Mouse (Mus musculus) heart, adult 2 months (tissue): ENCODE measurements around the gene Supt7l. TPM values are rescaled to one million over a fixed set of nuclear protein-coding genes. Genes with fewer than 3 reads are reported as not detected.

Source experiments
- DNase-seq, 2 experiments: peaks; one replicate each; pipeline ENCODE4 v3.0.0; 2021
- H3K27ac ChIP-seq: fragments of 200-600 bp; 2 replicates; pipeline ENCODE4 v1.8.1; 2022
- H3K27me3 ChIP-seq: fragments of 200-500 bp; 2 replicates; pipeline ENCODE4 v1.6.1; 2012; ENCODE audit warnings: mild to moderate bottlenecking, low read length, inconsistent platforms, mixed read lengths; ENCODE audit not compliant: control insufficient read depth, insufficient read depth
- H3K36me3 ChIP-seq: fragments of 200-500 bp; 2 replicates; pipeline ENCODE4 v1.6.1; 2012; ENCODE audit warnings: low read length, inconsistent platforms; ENCODE audit not compliant: control insufficient read depth, insufficient read depth
- H3K4me1 ChIP-seq: fragments of 200-500 bp; 2 replicates; pipeline ENCODE4 v1.6.1; 2011; ENCODE audit warnings: low read length; ENCODE audit not compliant: control insufficient read depth, insufficient read depth
- H3K4me3 ChIP-seq: fragments of 200-600 bp; 2 replicates; pipeline ENCODE4 v1.8.1; 2022
- H3K79me2 ChIP-seq: fragments of 200-500 bp; replicated peaks from 2 replicates; pipeline ENCODE4 v1.6.1; 2012; ENCODE audit warnings: mild to moderate bottlenecking, inconsistent platforms, low read length, moderate library complexity, mixed read lengths; ENCODE audit not compliant: control insufficient read depth, insufficient read depth
- H3K9ac ChIP-seq: fragments of 200-500 bp; 2 replicates; pipeline ENCODE4 v1.6.1; 2012; ENCODE audit warnings: low read depth, mild to moderate bottlenecking, control low read depth, inconsistent platforms, low read length, mixed read lengths
- CTCF ChIP-seq: fragments of 200-600 bp; IDR thresholded peaks from 2 replicates; pipeline ENCODE4 v1.8.1; 2022; ENCODE audit warnings: antibody characterized with exemption, mild to moderate bottlenecking, moderate library complexity
- EP300 ChIP-seq: fragments of 200-500 bp; IDR thresholded peaks from 2 replicates; pipeline ENCODE4 v1.6.1; 2011; ENCODE audit warnings: low read depth, low read length, control low read depth; ENCODE audit not compliant: insufficient read depth
- POLR2A ChIP-seq: fragments of 200-500 bp; IDR thresholded peaks from 2 replicates; pipeline ENCODE4 v1.6.1; 2011; ENCODE audit warnings: mild to moderate bottlenecking, low read depth, low read length, control low read depth; ENCODE audit not compliant: insufficient read depth
- WGBS: fragments of 180-500 bp; shearing (Covaris S2); methylation state at CpG from one replicate; pipeline ENCODE4 v1.1.7; 2018; 5-methylcytosine and 5-hydroxymethylcytosine counted together
- intact Hi-C: fragments of 180-260 bp; cut with DNase I; formaldehyde crosslinking; loops from one replicate; pipeline ENCODE4 v1.15.1; 2025
- polyA plus RNA-seq: library from polyadenylated mRNA; depleted of rRNA; stranded (reverse); fragments of >200 nt; gene quantifications from 2 replicates; pipeline ENCODE4 v1.2.3, GENCODE M21; 2012; rRNA removed
- total RNA-seq, 2 experiments: library from RNA; stranded (reverse); gene quantifications; 2 replicates each; pipeline ENCODE4 v1.2.3; 2021

The Supt7l gene
- total and polyA plus RNA-seq, 3 experiments = 11.2 to 14.6 (median 13.3) TPM

- intact Hi-C loops = no loop called here
- WGBS = 89% methylated on average over 3 of the region's 3 CpGs
- DNase-seq = no peak
- TF ChIP-seq CTCF = no peak
- TF ChIP-seq POLR2A = no peak
- TF ChIP-seq EP300 = no peak
- Histone ChIP-seq H3K4me1 (no peaks in the 10 kb centered on the region), H3K36me3 (no peaks in the 10 kb centered on the region), H3K9ac (no peak overlapping the region), H3K27ac (no peak overlapping the region), H3K4me3 (no peak overlapping the region), H3K27me3 (no peaks in the 10 kb centered on the region), H3K79me2 (no peaks in the 10 kb centered on the region)
Observed at GRCm38 (mm10) chr5:31487889-31488288, 39.7 kb downstream of the Supt7l start.

- intact Hi-C loops = no loop called here
- no peaks in the 10 kb centered on the region for H3K27me3 ChIP-seq
- no peaks in the 10 kb centered on the region for H3K4me1 ChIP-seq
- no peak within 1 kb of the TSS for H3K27ac ChIP-seq
- H3K9ac ChIP-seq = no peak within 1 kb of the TSS
- 97% methylated on average over 3 of the region's 3 CpGs for WGBS
- no peaks in the 10 kb centered on the region for H3K36me3 ChIP-seq
- DNase-seq = no peak
- H3K79me2 ChIP-seq = no peaks in the 10 kb centered on the region
- H3K4me3 ChIP-seq = no peak within 1 kb of the TSS
- TF ChIP-seq CTCF = no peak
- TF ChIP-seq POLR2A = no peak
- no peak for TF ChIP-seq EP300
Observed at GRCm38 (mm10) chr5:31485440-31485839, 42.2 kb downstream of the Supt7l start, which contains the start of gene 4930548H24Rik. Gene 4930548H24Rik (plus strand): TSS chr5:31485740.

- intact Hi-C loops = no loop called here
- no peaks in the 10 kb centered on the region for H3K79me2 ChIP-seq
- no peaks in the 10 kb centered on the region for H3K36me3 ChIP-seq
- H3K4me3 ChIP-seq = no peak overlapping the region
- no peaks in the 10 kb centered on the region for H3K27me3 ChIP-seq
- TF ChIP-seq EP300 (no peak), POLR2A (no peak), CTCF (no peak)
- 91% methylated on average over 4 of the region's 4 CpGs for WGBS
- no peak for DNase-seq
- no peaks in the 10 kb centered on the region for H3K4me1 ChIP-seq
- H3K27ac ChIP-seq = no peak overlapping the region
- H3K9ac ChIP-seq = no peak overlapping the region
Observed at GRCm38 (mm10) chr5:31480536-31480935, 47.1 kb downstream of the Supt7l start.

- TF ChIP-seq POLR2A (no peak), CTCF (peak; percentile 80)
- no peak overlapping the region for H3K9ac ChIP-seq
- no peaks in the 10 kb centered on the region; the same call in 1 of the 2 replicates for H3K4me1 ChIP-seq
- H3K36me3 ChIP-seq = no peaks in the 10 kb centered on the region; the same call in 1 of the 2 replicates
- no peak overlapping the region for H3K27ac ChIP-seq
- DNase-seq = peak; percentile 32 to 57
- no peaks in the 10 kb centered on the region for H3K27me3 ChIP-seq
- intact Hi-C loops = no loop called here
- no peak overlapping the region for H3K4me3 ChIP-seq
- H3K79me2 ChIP-seq = no peaks in the 10 kb centered on the region
- whole genome bisulfite sequencing = 47% methylated on average over 7 of the region's 7 CpGs
Observed at GRCm38 (mm10) chr5:31470334-31470733, 57.3 kb downstream of the Supt7l start.

- 87% methylated on average over 6 of the region's 6 CpGs for WGBS
- no peak for TF ChIP-seq CTCF
- no peak for TF ChIP-seq EP300
- no peak for TF ChIP-seq POLR2A
- H3K4me1 ChIP-seq = no peaks in the 10 kb centered on the region; the same call in 1 of the 2 replicates
- intact Hi-C loops = no loop called here
- DNase-seq = no peak
- no peaks in the 10 kb centered on the region for H3K27me3 ChIP-seq
- H3K27ac ChIP-seq = no peak overlapping the region
- no peak overlapping the region for H3K9ac ChIP-seq
- H3K36me3 ChIP-seq = no peaks in the 10 kb centered on the region; the same call in 1 of the 2 replicates
- H3K79me2 ChIP-seq = no peaks in the 10 kb centered on the region
- no peak overlapping the region for H3K4me3 ChIP-seq
Observed at GRCm38 (mm10) chr5:31469711-31470110, 57.9 kb downstream of the Supt7l start.

GRCm38 (mm10) chr5:31467798-31468197, 59.8 kb downstream of the Supt7l start:
- no peak overlapping the region for H3K4me3 ChIP-seq
- TF ChIP-seq CTCF = no peak
- no peak for TF ChIP-seq POLR2A
- no peak for TF ChIP-seq EP300
- no peaks in the 10 kb centered on the region; the same call in 1 of the 2 replicates for H3K4me1 ChIP-seq
- no peaks in the 10 kb centered on the region for H3K27me3 ChIP-seq
- DNase-seq = peak in 1 of 2 experiments; percentile 18
- intact Hi-C loops = no loop called here
- H3K9ac ChIP-seq = no peak overlapping the region
- H3K36me3 ChIP-seq = no peaks in the 10 kb centered on the region; the same call in 1 of the 2 replicates
- H3K79me2 ChIP-seq = no peaks in the 10 kb centered on the region
- H3K27ac ChIP-seq = no peak overlapping the region
- 71% methylated on average over 3 of the region's 3 CpGs for WGBS

Other genes with a start within 250 kb of the Supt7l start
- gene Ift172, start 236.7 kb downstream of the Supt7l start, total RNA-seq = 10 to 100 TPM; 37.2 to 42.9 TPM
- gene Ift172, start 236.7 kb downstream of the Supt7l start, polyA plus RNA-seq = 28.0 and 30.2 TPM in 2 replicates
- 1 to 10 TPM; 2.7 to 3.8 TPM for gene Fndc4, start 231.7 kb downstream of the Supt7l start, total RNA-seq
- gene Fndc4, start 231.7 kb downstream of the Supt7l start, polyA plus RNA-seq = 7.3 and 9.5 TPM in 2 replicates
- gene Gckr, start 230.4 kb downstream of the Supt7l start, total RNA-seq = not detected
- gene Gckr, start 230.4 kb downstream of the Supt7l start, polyA plus RNA-seq = 0.32 TPM in 1 of 2 replicates, not detected in the other
- 10 to 100 TPM; 23.7 to 25.1 TPM for gene Zfp512, start 75.4 kb downstream of the Supt7l start, total RNA-seq
- gene Zfp512, start 75.4 kb downstream of the Supt7l start, polyA plus RNA-seq = 12.7 and 17.9 TPM in 2 replicates
- gene 4930548H24Rik, start 42.1 kb downstream of the Supt7l start, total RNA-seq = not detected
- not detected in 2 replicates for gene 4930548H24Rik, start 42.1 kb downstream of the Supt7l start, polyA plus RNA-seq
- 10 to 100 TPM; 23.1 TPM for gene Gpn1, start 33.1 kb downstream of the Supt7l start, total RNA-seq
- 12.9 and 15.3 TPM in 2 replicates for gene Gpn1, start 33.1 kb downstream of the Supt7l start, polyA plus RNA-seq
- 10 to 100 TPM; 20.8 to 22.6 TPM for gene Slc4a1ap, start 812 bp downstream of the Supt7l start, total RNA-seq
- gene Slc4a1ap, start 812 bp downstream of the Supt7l start, polyA plus RNA-seq = 7.5 and 13.1 TPM in 2 replicates
- gene Mrpl33, start 69.1 kb upstream of the Supt7l start, total RNA-seq = 100 to 1,000 TPM; 281 to 332 TPM
- gene Mrpl33, start 69.1 kb upstream of the Supt7l start, polyA plus RNA-seq = 47.7 and 66.6 TPM in 2 replicates
- gene Rbks, start 169.8 kb upstream of the Supt7l start, total RNA-seq = 1 to 10 TPM; 4.3 to 4.4 TPM
- 2.3 and 2.7 TPM in 2 replicates for gene Rbks, start 169.8 kb upstream of the Supt7l start, polyA plus RNA-seq
- 10 to 100 TPM; 28.4 to 32.9 TPM for gene Babam2, start 169.9 kb upstream of the Supt7l start, total RNA-seq
- 25.2 and 34.4 TPM in 2 replicates for gene Babam2, start 169.9 kb upstream of the Supt7l start, polyA plus RNA-seq